Mouse (Mus musculus) kidney, postnatal 14 days (tissue): Measurements from ENCODE around the gene Hcls1.

ENCODE experiments used
- DNase-seq: peaks from one replicate; pipeline ENCODE4 v3.0.0; 2022; ENCODE audit warnings: mixed read lengths

The Hcls1 gene

GRCm38 (mm10) chr16:36930231-36931136 lies 4.3 kb upstream of the Hcls1 start:
- DNase-seq = no peak

- no peak for DNase-seq
These were observed 3.4 kb upstream of the Hcls1 start for GRCm38 (mm10) chr16:36931381-36931780.

GRCm38 (mm10) chr16:36931976-36932375 lies 2.8 kb upstream of the Hcls1 start:
- no peak for DNase-seq

GRCm38 (mm10) chr16:36932546-36932945 lies 2.2 kb upstream of the Hcls1 start:
- no peak for DNase-seq

GRCm38 (mm10) chr16:36934131-36934840 lies 497 bp upstream of the Hcls1 start:
- DNase-seq = peak; percentile 33

- DNase-seq = no peak
These were observed 1.0 kb downstream of the Hcls1 start for GRCm38 (mm10) chr16:36935814-36936213.

- peak; percentile 30 for DNase-seq
These were observed 6.4 kb downstream of the Hcls1 start for GRCm38 (mm10) chr16:36941137-36941727.

GRCm38 (mm10) chr16:36941895-36942294 lies 7.1 kb downstream of the Hcls1 start:
- no peak for DNase-seq

- DNase-seq = peak; percentile 30
These were observed 8.8 kb downstream of the Hcls1 start for GRCm38 (mm10) chr16:36943591-36943990.

GRCm38 (mm10) chr16:36944895-36945424 lies 10.2 kb downstream of the Hcls1 start:
- peak; percentile 64 for DNase-seq

GRCm38 (mm10) chr16:36946459-36947159 lies 11.8 kb downstream of the Hcls1 start:
- DNase-seq = no peak

- DNase-seq = no peak
These were observed 12.9 kb downstream of the Hcls1 start for GRCm38 (mm10) chr16:36947646-36948197.

- no peak for DNase-seq
These were observed 15.0 kb downstream of the Hcls1 start for GRCm38 (mm10) chr16:36949614-36950336.

GRCm38 (mm10) chr16:36951029-36951428 lies 16.2 kb downstream of the Hcls1 start:
- peak; percentile 36 for DNase-seq

- no peak for DNase-seq
These were observed 20.3 kb downstream of the Hcls1 start for GRCm38 (mm10) chr16:36955106-36955505.

GRCm38 (mm10) chr16:36963415-36963814 lies 28.6 kb downstream of the Hcls1 start:
- no peak for DNase-seq

- DNase-seq = no peak
These were observed 44.3 kb downstream of the Hcls1 start for GRCm38 (mm10) chr16:36979127-36979526.

- DNase-seq = no peak
These were observed 49.0 kb downstream of the Hcls1 start for GRCm38 (mm10) chr16:36983796-36984195.

GRCm38 (mm10) chr16:36985636-36986042 lies 50.9 kb downstream of the Hcls1 start:
- no peak for DNase-seq

GRCm38 (mm10) chr16:36987399-36987798 lies 52.6 kb downstream of the Hcls1 start:
- DNase-seq = no peak

- peak; percentile 44 for DNase-seq
These were observed 53.3 kb downstream of the Hcls1 start for GRCm38 (mm10) chr16:36988066-36988465.

- peak; percentile 46 for DNase-seq
These were observed 54.7 kb downstream of the Hcls1 start for GRCm38 (mm10) chr16:36989493-36989892.
